Mouse (Mus musculus): ENCODE measurements at regions not wholly inside any gene's neighbourhood (a gene's known extent, or its start where the extent isn't known, plus 50 kb on each side); places are given as distances from the start of the nearest gene placed in this dataset.

DNA sequence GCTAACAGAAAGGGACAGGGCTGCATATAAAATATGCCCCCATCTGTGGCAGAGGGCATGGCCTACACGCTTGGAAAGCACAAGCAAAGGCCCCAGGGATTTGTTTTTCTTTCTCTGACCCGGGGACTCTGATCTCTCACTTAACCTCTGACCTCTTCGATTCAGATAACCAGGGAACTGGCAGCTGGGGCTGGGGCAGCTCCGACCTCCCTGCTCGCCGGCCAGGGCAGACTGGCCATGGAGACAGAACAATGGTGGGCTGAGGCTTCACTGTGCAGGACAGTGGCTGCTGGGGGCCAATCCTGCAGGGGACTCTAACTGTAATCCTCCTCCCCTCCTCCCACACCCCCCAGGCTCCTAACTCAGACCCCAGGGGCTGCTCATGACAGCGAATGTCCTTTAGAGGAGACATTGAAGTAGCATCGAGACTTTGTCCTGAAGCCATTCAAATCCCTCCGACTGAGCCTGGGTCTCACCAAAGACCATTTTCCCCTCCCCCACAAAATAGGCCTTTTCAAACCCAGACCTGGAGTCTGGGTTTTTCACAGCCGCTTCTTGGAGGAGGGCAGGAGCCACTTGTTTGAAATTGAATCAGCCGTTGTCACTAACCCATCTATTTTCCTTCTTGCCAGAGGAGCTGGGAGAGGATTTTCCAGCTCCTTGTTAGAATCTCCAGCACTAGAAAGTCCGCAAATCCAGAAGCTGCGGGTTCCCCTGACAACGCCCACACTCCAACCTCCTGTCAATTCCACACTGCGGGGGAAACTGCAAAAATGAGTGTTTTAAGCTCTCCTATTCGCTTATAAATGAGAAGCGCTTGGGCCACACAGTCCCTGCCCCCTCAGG lies 145.6 kb upstream of the Rybp start:
- H3K9ac ChIP-seq (replicated peaks; ENCODE audit: low read length): no peak overlapping the region
- H3K9me3 ChIP-seq (ENCODE audit: low read length): no peaks in the 10 kb centered on the region
- H3K27me3 ChIP-seq (ENCODE audit: insufficient read depth, low read length): no peaks in the 10 kb centered on the region
- H3K4me1 ChIP-seq (ENCODE audit: insufficient read depth, low read length): no peaks in the 10 kb centered on the region
- TF ChIP-seq CTCF (IDR thresholded peaks at IDR 0.05; ENCODE audit: low read depth): no peak
- H3K27ac ChIP-seq: no peak overlapping the region
- WGBS: 23% methylated on average over 17 of the region's 17 CpGs
- ATAC-seq: 0 out of 2 replicates have a peak, but pooled peaks have one; percentile 10
- peak; percentile 28 for DNase-seq (ENCODE audit: low spot score)
- no peaks in the 10 kb centered on the region for H3K36me3 ChIP-seq (ENCODE audit: insufficient read depth, low read length)
- H3K4me3 ChIP-seq (ENCODE audit: low read length): no peak overlapping the region
- no peak overlapping the region for H3K4me2 ChIP-seq (ENCODE audit: low read depth, low read length)

GRCm38 (mm10) chr6:100430286-100430685 lies 143.0 kb upstream of the Rybp start:
- WGBS: 40% methylated on average over 4 of the region's 4 CpGs
- Histone ChIP-seq H3K27me3 (ENCODE audit: insufficient read depth, low read length) (0 out of 2 replicates have a peak, but pooled peaks cover 4% of the 10 kb centered on the region), H3K4me3 (ENCODE audit: low read length) (no peak overlapping the region), H3K4me2 (ENCODE audit: low read depth, low read length) (no peak overlapping the region), H3K27ac (no peak overlapping the region), H3K9me3 (ENCODE audit: low read length) (no peaks in the 10 kb centered on the region), H3K36me3 (ENCODE audit: insufficient read depth, low read length) (no peaks in the 10 kb centered on the region), H3K9ac (replicated peaks; ENCODE audit: low read length) (no peak overlapping the region), H3K4me1 (ENCODE audit: insufficient read depth, low read length) (no peaks in the 10 kb centered on the region)
- DNase-seq (ENCODE audit: low spot score): peak; percentile 31
- peak; percentile 27; the same call in 1 of the 2 replicates for ATAC-seq
- TF ChIP-seq CTCF (IDR thresholded peaks at IDR 0.05; ENCODE audit: low read depth): no peak

GRCm38 (mm10) chr6:100429511-100429910 lies 142.2 kb upstream of the Rybp start:
- H3K4me1 ChIP-seq (ENCODE audit: insufficient read depth, low read length): no peaks in the 10 kb centered on the region
- 69% methylated on average over 6 of the region's 6 CpGs for WGBS
- no peak overlapping the region for H3K27ac ChIP-seq
- no peak overlapping the region for H3K4me2 ChIP-seq (ENCODE audit: low read depth, low read length)
- 0 out of 2 replicates have a peak, but pooled peaks cover 4% of the 10 kb centered on the region for H3K27me3 ChIP-seq (ENCODE audit: insufficient read depth, low read length)
- no peaks in the 10 kb centered on the region for H3K36me3 ChIP-seq (ENCODE audit: insufficient read depth, low read length)
- no peak for TF ChIP-seq CTCF (IDR thresholded peaks at IDR 0.05; ENCODE audit: low read depth)
- ATAC-seq (no peak), DNase-seq (ENCODE audit: low spot score) (no peak)
- no peak overlapping the region for H3K4me3 ChIP-seq (ENCODE audit: low read length)
- H3K9ac ChIP-seq (replicated peaks; ENCODE audit: low read length): no peak overlapping the region
- H3K9me3 ChIP-seq (ENCODE audit: low read length): no peaks in the 10 kb centered on the region

GRCm38 (mm10) chr6:100428759-100429158 lies 141.5 kb upstream of the Rybp start:
- no peak overlapping the region for H3K27ac ChIP-seq
- ATAC-seq: no peak
- 86% methylated on average over 6 of the region's 6 CpGs for WGBS

DNA sequence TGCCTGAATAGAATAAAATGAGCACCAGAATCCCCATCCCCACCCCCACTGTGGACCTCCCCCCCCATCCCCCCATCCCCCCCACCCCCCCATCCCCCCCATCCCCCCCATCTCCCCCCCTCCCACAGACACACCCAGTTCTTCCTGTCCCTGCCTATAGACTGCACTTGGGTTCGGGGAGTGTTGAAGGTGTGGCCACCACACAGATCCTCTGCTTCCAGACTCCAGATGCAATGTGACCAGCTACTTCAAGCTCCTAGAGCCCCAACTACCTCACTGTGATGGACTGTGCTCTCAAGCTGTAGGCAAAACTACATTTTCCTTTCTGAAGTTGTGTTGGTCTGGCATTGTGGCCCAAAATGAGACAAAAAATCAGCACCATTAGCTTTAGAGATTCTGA lies 138.3 kb upstream of the Rybp start:
- TF ChIP-seq CTCF (IDR thresholded peaks at IDR 0.05; ENCODE audit: low read depth): no peak
- Histone ChIP-seq H3K9me3 (ENCODE audit: low read length) (no peaks in the 10 kb centered on the region), H3K27me3 (ENCODE audit: insufficient read depth, low read length) (0 out of 2 replicates have a peak, but pooled peaks cover 4% of the 10 kb centered on the region), H3K4me2 (ENCODE audit: low read depth, low read length) (no peak overlapping the region), H3K4me3 (ENCODE audit: low read length) (no peak overlapping the region), H3K27ac (no peak overlapping the region), H3K9ac (replicated peaks; ENCODE audit: low read length) (no peak overlapping the region), H3K4me1 (ENCODE audit: insufficient read depth, low read length) (peaks cover 4% of the 10 kb centered on the region; the same call in 1 of the 2 replicates), H3K36me3 (ENCODE audit: insufficient read depth, low read length) (no peaks in the 10 kb centered on the region)
- 100% methylated on average over 1 of the region's 1 CpGs for WGBS
- DNase-seq (ENCODE audit: low spot score): no peak
- ATAC-seq: no peak

More at GRCm38 (mm10) chr6:100428759-100429158, 141.5 kb upstream of the Rybp start:
- DNase-seq (ENCODE audit: low spot score): no peak
- no peak overlapping the region for H3K9ac ChIP-seq (replicated peaks; ENCODE audit: low read length)
- TF ChIP-seq CTCF (IDR thresholded peaks at IDR 0.05; ENCODE audit: low read depth): no peak
- no peak overlapping the region for H3K4me2 ChIP-seq (ENCODE audit: low read depth, low read length)
- H3K4me1 ChIP-seq (ENCODE audit: insufficient read depth, low read length): no peaks in the 10 kb centered on the region
- H3K27me3 ChIP-seq (ENCODE audit: insufficient read depth, low read length): 0 out of 2 replicates have a peak, but pooled peaks cover 4% of the 10 kb centered on the region
- no peak overlapping the region for H3K4me3 ChIP-seq (ENCODE audit: low read length)
- H3K9me3 ChIP-seq (ENCODE audit: low read length): no peaks in the 10 kb centered on the region
- H3K36me3 ChIP-seq (ENCODE audit: insufficient read depth, low read length): no peaks in the 10 kb centered on the region

- Histone ChIP-seq H3K4me2 (ENCODE audit: low read depth, low read length) (no peak overlapping the region), H3K27me3 (ENCODE audit: insufficient read depth, low read length) (0 out of 2 replicates have a peak, but pooled peaks cover 4% of the 10 kb centered on the region), H3K9me3 (ENCODE audit: low read length) (no peaks in the 10 kb centered on the region), H3K4me1 (ENCODE audit: insufficient read depth, low read length) (peaks cover 4% of the 10 kb centered on the region; the same call in 1 of the 2 replicates), H3K36me3 (ENCODE audit: insufficient read depth, low read length) (no peaks in the 10 kb centered on the region), H3K27ac (no peak overlapping the region), H3K9ac (replicated peaks; ENCODE audit: low read length) (no peak overlapping the region), H3K4me3 (ENCODE audit: low read length) (no peak overlapping the region)
- no peak for TF ChIP-seq CTCF (IDR thresholded peaks at IDR 0.05; ENCODE audit: low read depth)
- DNase-seq (ENCODE audit: low spot score): no peak
- no peak for ATAC-seq
- 67% methylated on average over 12 of the region's 12 CpGs for WGBS
Observed at GRCm38 (mm10) chr6:100424788-100425403, 137.6 kb upstream of the Rybp start.
